Mouse (Mus musculus) left cerebral cortex, adult 18-20 months (tissue): Measurements from ENCODE around the gene Vps37b. TPM values are rescaled to one million over a fixed set of nuclear protein-coding genes. Genes with fewer than 3 reads are reported as not detected.
A peak's percentile ranks its signal among the peaks of the same experiment; 100 is the strongest.

ENCODE experiments used
- DNase-seq, 2 experiments: peaks; one replicate each; pipeline ENCODE4 v3.0.0; 2021 to 2022; ENCODE audit warnings: low spot score in 2 of 2, mixed read lengths in 1 of 2
- total RNA-seq, 2 experiments: library from RNA; stranded (reverse); gene quantifications; 2 replicates each; pipeline ENCODE4 v1.2.3; 2021

Vps37b gene
- total RNA-seq, 2 experiments from 2014 or later, result 43.2 to 50.5 TPM

DNA sequence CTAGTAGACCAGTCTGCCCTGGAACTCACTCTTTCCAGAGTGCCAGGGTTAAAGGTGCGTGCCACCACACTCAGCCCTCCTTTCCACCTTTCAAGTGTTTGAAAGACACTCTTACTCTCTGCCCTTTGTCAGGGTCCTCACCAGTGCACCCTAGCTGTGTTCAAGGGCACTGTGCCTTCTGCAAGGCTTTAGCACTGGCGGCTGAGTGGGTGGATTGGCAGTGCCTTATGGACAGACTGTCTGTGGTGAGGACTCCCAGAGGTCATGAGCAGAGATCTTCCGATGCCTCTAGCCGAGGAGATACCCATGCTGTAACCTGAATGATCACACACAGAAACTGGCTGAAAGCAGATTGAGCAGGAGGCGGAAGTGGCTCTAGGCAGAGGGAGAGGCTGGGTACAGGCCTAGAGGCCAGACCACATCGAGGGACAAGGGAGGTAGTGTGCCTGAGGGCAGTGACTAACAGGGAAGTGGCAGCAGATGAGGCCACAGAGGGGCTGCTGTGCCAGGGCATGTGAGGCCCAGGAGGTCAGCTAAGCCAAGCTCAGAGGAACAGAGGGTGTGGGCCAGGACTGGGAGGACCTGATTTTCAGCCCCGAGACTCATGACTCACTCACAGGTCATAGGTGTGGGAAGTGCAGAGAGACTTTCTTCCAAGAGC is 14.8 kb upstream of the Vps37b start:
- DNase-seq, result no peak

DNA sequence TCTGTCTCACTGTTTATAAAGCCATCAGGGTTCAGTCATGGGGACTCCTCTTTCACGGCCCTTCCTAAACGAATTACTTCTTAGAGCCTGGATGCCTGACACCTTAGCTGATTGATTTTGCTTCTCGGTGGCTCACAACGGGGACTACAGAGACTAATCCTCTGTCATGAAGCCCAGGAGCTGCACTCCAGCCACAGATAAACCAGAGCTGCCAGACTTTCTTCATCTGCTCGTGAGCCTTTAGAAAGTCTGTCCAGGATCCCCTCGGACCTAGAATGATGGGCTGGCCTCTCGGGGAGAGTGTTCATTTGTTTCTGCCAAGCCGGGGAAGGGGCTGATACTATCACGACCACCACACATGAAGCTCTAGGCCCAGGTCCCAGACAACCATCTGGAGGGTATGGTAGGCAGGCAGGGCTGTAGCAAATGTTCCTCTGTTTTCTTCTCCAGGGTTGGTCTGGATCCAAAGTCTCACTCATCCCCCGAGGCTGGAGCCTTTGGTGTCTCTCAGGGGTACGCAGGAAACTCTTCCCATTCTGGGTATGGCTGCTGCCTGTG is 13.5 kb upstream of the Vps37b start:
- DNase-seq, result peak in 1 of 2 experiments; percentile 34

- no peak for DNase-seq
These were observed 11.9 kb upstream of the Vps37b start for GRCm38 (mm10) chr5:124043999-124044398.

DNA sequence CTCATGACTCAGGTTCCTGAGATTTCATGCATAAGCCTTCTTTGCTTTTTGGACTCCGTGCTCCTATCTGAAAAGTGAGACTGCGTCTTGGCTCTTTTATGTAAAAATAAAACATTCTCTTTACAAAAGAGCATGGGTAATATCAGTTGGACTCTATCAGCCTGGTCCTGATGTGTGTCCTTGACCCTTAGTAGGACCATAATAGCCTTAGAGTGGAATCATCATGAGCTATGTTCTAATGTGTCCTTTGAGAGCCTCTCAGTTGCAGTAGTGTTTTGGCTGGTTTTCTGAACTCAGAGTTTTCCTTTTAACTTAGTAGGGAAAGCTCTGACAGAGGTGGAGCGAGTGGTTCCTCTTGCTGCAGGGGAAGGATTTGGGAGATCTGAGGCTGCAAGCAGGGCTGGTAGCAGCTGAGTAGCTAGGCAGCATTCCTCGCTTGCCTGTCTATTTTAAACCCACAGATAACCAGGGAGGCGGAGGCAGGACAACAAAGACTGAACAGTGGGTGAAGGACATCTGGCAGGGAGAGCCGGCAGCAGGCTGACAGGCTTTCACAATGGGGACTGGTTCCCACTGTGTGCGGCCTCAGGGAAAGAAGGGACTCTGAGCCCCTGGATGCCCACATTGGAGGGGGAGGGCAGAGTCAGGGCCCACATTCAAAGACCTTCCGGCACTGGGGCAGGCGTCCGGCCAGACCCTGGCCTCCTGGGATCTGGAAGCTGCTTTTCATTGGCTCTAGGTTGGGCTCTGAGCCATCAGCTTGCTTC is 11.3 kb upstream of the Vps37b start:
- DNase-seq, result peak; percentile 65 to 85

DNA sequence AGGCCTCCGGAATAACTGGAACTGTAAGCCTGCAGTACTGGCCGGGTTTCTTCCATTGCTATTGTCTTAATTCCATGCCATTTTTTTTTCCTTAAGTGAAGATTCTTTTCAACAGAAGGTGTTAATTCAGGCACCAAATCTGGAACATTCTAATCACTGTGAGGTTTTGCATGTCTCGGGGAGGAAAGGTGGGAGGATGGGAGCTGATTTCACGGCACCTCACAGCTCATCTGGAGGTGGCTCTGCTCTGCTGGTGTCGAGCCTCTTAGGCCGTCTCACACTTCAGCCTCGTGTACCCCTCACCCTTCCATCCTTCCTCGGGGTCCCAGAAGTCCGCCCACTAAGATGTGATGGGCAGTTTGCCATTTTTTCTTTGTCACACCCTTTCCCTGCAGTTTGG is 9.0 kb upstream of the Vps37b start:
- DNase-seq, result no peak

- DNase-seq, result no peak
These were observed 7.5 kb upstream of the Vps37b start for GRCm38 (mm10) chr5:124039602-124040001.

DNA sequence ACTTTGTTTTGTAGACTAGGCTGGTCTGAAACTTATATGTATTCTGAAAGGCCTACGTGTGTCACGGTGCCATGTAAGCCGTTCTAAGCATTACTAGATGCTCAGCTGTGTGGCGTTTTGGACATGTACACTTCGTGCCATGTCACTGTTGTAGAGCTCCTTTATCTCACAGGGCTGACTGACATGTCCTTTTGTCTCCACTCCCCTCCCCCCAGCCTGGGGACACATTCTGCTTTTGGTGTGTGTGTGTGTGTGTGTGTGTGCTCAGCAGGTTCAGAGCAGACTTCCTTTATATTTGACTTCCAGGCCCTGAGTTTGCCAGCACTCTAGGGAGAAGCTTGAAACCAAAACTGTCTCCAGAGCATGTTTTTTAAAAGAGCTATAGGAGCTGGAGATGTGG is 4.8 kb upstream of the Vps37b start:
- DNase-seq, result no peak

DNA sequence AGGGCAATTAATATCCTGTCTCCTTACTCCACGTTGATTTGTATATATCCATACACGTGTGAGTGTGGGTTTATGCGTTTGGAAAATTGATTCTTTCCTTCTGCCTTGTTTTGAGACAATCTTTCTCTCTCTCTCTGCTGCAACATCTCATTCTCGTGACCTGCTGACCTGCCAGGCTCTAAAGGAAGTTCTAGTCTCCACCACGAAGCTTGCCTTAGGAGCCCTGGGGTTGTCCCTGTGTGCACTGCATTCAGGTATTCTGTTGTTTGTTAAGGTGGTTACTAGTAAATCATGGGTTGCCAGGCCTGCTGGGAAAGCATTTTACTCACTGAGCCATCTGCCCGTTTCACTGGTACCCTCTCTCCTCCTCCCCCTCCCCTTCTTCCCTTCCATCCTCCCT is 4.3 kb upstream of the Vps37b start:
- DNase-seq, result no peak

- no peak for DNase-seq
These were observed 3.7 kb upstream of the Vps37b start for GRCm38 (mm10) chr5:124035806-124036205.

DNA sequence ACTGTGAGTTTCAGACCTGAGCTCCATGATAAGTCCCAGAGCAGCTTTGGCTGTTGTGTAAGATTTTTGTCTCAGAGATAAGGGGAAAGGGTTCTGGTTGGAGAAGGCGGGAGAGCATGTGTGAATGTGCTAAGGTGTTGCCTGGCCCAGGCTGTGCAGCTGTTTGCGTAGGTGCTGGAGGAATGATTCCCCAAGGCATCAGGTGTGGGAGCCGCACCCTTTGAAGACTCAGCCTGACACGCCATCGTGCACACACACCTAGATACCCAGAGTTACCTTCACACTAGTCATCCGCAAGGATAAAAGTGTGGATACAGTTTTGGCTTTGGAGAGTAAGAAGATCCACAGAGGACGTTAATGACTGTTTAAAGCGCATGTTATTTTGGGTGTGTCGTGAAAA is 3.3 kb upstream of the Vps37b start:
- no peak for DNase-seq

DNA sequence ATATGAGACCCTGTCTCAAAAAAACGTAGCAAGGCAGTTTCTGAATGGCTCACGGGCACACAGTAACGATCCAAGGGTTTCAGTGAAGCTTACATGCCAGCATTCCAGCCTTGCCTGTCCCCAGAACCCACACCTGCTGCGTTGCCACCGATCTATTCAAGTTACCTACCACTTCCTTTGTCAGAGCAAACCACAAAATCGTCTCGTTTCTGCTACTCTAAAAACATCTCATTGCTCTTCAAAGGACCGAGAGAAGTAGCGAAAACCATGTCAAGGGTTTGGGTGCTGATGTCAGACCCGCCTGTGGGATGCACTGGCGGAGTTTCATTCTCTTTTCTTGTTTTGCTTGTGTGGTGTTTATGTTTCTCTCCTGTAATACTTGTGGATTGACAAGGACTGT is 2.4 kb upstream of the Vps37b start:
- DNase-seq, result no peak

DNA sequence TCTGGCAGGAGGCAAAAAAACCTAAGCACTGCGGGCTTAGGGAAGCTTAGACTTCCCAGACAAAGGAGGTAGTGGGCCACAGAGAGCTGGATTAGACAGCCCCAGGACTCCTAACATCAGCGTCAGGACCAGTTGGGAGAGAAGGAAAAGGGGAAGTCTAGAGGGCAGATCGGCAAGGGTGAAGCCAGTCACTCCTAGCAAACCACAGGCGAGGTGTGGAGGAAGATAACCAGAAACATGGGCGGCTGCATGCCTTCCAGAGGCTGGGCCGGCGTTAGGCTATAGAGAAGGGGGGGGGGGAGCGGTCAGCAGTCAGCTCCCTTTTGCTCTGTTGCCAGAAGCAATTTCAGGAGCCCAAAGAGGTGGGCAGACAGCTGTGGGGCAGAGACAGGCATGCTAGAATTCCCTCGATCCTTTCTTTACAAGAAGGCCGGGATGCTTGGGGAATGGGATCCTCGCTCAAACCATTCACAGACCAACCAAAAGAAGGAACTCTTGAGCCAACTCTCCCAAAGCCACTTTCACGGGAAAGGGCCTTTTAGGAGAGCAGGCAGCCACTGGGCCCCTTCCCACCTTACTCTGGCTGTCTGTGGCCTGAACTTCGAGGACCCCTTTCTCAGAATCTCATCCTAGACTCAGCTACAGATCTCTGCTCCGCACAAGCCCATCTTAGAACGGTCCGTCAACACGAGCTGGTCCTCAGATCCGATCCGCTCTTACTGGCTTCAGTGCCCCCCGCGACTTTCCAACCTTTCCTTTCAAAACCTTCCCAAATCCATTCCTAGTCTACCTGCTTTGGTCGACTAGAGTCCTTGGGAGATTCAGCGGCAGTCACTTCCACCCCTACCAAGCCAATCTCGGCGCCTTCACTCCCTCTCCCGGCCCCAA is 758 bp downstream of the Vps37b start:
- DNase-seq, result no peak

DNA sequence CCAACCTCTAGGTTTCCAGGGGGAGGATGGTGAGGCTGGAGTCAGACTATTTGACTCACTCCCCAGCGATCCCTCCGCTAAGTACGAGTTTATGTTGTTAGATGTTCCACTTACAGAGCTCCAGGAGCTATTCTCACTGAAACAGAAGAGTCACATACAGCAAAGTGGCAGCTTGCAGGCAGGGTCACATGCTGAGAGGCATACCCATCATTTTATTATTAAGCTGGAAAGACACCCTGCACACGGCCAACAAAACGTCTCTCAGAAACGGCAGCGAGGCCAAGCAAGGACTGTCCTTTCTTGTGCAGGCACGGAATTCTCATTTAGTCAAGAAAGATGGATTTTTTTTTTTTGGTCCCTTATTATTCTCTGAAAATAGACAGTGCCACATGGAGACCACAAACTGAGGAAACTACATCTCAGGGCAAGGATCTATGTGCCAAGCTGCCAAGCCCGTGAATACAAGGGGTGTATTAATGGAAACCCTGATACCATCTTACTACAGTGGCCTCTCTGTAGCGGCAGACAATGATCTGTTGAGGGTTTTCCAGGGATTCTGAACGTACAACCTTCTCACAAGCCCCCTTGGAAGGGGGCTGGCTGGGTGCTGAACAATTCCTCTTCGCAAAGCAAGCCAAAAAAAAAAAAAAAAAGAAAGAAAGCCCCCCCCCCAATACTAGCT is 1.5 kb downstream of the Vps37b start:
- DNase-seq, result no peak

- DNase-seq, result no peak
These were observed 2.6 kb downstream of the Vps37b start for GRCm38 (mm10) chr5:124029220-124030035.

DNA sequence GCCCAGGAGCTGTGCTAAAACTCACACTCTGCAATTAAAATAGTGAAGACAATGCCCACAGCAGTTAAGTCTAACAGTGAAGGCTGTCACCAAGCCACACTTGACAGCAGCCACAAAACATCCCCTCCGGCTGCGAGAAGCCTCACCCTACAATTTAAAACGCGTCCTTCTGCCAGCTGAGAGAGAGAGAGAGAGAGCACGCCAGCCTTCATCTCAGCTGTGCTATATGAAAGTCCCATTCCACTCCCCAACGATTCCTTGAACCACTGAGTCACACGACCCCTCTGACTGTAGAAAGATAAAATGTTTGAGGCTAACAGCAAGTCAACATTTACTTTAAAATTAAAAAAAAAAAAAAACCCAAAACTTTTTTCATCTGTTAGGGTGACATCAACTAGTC is 3.4 kb downstream of the Vps37b start:
- no peak for DNase-seq

GRCm38 (mm10) chr5:124027702-124028470 is 4.2 kb downstream of the Vps37b start:
- no peak for DNase-seq

GRCm38 (mm10) chr5:124026568-124026967 is 5.5 kb downstream of the Vps37b start:
- DNase-seq, result no peak

DNA sequence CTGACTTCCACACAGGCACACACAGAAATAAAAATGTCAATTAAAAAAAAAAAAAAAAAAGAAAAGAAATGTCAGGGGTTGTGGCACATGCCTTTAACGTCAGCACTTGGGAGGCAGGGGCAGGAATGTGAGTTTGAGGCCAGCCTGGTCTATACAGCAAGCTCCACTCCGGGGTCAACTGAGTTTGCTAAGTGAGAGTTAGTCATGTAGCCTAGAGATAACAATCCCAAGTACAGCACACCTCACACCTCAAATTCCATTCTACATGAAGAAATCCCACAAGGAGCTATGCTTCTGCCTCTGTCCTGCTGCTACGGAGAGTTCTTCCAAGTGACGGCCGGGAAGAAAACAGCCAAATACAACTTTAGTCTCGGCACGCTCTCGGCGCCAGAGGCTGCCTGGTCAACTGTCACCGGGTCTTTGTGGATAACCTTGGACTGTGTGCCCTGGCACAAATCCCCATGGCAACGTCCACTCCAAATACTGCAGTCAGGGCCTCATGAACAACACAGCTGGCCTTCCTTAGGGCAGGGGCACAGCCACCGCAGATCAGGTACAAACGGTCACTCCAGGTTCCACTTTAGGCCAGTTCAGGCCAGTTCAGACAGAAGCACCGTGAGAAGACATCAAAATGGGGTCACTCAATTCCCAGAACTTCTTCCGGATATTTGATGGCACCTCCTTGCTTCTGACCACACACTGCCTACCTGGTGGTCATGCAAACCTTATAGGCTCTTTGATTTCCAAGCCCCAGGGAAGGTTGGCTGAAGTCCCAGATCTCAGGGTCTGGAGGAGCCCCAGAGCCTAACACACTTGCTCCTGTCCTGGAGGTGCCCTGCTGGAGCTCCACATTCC is 6.3 kb downstream of the Vps37b start:
- no peak for DNase-seq
